Mouse (Mus musculus) cerebellum, postnatal 10 days (tissue): ENCODE data around the gene Slc9a5.

Source experiments
- DNase-seq, 2 experiments: peaks; one replicate each; pipeline ENCODE4 v3.0.0; 2021; ENCODE audit warnings: mixed read lengths in 2 of 2

The Slc9a5 gene

DNA sequence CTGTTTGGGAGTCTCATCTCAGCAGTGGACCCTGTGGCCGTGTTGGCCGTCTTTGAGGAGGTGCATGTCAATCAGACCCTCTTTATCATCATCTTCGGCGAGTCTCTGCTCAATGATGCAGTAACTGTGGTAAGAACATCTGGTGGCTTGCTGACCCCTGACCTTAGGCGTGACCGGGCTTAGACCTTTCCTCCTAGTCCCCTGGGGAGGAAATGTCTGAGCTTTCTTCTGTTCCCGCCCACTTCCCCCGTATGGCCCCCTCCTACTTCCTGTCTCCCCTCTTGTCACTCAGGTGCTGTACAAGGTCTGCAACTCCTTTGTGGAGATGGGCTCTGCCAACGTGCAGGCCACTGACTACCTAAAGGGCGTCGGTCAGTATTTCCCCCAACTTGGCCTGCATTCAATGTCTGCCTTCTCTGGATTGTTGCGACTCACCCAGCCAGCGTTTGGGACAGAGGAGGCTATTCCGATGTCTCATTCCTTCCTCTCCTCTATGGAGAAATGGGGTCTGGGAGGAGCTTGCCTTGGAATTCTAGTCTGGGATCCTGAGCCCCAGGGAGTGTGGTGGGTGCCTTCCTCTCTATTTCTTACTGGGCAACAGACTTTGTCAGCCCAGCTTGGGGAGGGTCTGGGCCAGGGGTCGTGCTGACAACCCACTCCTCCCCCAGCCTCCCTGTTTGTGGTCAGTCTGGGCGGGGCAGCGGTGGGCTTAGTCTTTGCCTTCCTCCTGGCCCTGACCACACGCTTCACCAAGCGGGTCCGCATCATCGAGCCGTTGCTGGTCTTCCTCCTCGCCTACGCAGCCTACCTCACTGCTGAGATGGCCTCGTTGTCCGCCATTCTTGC, 6.8 kb downstream of the Slc9a5 start:
- DNase-seq: no peak

DNA sequence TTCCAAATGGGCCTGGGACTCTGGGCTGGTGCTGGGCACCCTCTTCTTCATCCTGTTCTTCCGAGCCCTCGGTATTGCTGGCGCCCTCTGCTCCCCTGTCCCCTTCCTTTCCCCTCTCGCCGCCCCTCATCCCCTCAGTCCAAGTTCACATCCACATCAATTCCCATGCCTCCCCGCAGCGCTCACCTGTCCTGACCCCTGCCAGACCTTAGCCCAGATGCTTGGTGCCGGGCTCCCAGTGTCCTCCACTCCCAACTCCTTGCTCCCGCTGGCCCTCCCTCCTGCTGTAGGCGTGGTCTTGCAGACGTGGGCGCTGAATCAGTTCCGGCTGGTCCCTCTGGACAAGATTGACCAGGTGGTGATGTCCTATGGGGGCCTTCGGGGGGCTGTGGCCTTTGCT, 8.0 kb downstream of the Slc9a5 start:
- no peak for DNase-seq

- DNase-seq: no peak
These were observed 10.6 kb downstream of the Slc9a5 start for GRCm38 (mm10) chr8:105359208-105359607.

DNA sequence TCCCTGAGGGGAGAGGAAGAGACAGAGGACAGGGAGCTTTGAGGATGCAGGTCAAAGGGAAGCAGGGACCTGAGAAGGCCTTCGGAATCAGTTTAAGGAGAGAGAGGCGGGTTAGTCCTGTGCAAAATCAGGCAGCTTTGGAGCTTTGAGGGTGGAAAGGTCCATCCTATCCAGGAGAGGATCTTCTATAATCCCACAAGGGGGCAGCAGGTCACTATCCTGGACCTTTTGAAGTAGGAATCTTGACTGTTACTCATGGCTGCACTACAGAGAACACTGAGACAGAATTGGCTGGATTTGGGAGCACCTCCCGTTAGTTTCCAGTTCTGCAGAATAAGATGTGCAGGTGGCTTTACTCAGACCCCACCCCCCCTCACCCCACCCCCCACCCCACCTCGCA, 11.0 kb downstream of the Slc9a5 start:
- peak; percentile 69 to 70 for DNase-seq

- peak; percentile 49 to 56 for DNase-seq
These were observed 13.4 kb downstream of the Slc9a5 start for GRCm38 (mm10) chr8:105361751-105362702.

GRCm38 (mm10) chr8:105367107-105367506, 18.5 kb downstream of the Slc9a5 start:
- peak; percentile 54 to 66 for DNase-seq

DNA sequence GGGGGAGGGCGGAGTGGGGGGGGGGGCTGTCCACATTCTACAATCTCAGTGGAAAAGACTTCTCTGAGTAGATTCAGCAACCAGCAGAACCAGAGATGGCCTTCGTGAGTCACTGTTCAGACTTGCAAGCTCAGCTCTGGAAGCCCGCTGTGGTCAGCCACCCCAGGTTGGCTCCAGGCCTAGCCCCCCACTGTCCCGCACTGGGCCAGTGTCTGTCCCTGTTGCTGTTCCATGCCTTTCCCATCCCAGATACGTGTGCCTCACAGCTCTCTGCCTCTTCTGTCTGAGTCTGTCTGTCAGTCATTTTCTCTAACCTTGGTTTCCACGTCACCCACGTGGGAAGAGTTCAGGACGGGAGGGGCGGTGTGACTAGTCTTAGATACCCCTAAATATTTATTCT, 23.8 kb downstream of the Slc9a5 start:
- peak; percentile 56 to 64 for DNase-seq

DNA sequence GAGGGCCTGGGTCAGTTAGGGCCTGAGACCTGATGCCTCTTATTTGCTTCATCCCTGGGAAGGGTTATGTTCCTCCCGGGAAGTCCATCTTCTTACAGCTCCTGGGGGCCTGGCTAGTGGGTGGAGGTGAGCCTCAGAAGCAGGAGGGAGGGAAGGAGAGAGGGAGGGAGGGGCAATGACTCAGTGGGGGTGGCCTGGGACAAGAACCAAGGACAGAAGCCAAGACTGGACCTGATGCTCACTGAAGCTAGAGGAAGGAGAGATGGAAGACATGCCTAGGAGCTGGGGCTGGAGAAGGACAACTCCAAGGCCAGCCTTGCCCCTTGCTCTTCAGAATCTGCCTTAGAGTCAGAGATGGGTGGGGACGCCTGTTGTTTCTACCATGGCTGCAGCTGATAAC, 24.4 kb downstream of the Slc9a5 start, which contains the start of gene Plekhg4:
Gene Plekhg4 (plus strand): TSS at position 243 of the 400 bp plus-strand sequence.
- DNase-seq: peak in 1 of 2 experiments; percentile 42

DNA sequence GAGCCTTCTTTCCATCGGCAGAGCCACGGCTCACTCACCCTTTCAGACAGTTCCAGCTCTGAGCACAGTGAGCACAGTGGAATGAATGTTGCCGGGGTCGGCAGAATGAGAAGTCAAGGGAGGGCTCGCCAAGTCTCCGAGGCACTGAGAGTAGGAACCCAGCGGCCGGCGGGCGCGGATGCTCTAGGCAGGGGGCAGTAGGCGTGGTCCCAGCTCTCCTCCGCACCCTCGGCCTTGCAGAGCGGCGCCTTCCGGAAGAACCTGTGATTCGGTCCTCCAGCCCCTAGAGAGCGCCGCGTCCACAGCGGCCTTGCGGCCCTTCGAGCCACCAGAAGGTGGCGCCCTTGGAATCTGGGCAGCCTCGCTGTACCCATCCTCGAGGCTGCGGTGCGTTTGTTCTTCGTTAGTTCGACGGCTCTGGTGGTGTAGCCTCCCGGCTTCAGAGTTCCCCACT, 25.9 kb downstream of the Slc9a5 start:
- DNase-seq: peak; percentile 61 to 65

DNA sequence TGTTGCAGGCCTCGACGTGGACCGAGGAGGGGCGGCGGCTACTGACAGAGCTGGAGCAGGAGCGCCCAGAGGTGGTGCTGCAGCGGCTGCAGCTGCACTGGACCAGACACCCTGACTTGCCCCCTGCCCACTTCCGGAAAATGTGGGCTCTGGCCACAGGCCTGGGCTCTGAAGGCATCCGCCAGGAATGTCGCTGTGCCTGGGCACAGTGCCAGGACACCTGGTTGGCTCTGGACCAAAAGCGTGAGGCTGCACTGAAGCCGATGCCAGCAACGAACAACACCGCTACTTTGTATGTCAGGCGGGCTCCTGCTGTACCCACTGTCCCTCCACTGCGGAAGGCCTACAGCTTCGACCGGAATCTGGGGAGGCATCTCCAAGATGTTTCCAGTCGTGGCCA, 30.0 kb downstream of the Slc9a5 start:
- peak; percentile 88 to 93 for DNase-seq

- peak in 1 of 2 experiments; percentile 32 for DNase-seq
These were observed 31.7 kb downstream of the Slc9a5 start for GRCm38 (mm10) chr8:105380308-105380707.

GRCm38 (mm10) chr8:105384070-105384469, 35.4 kb downstream of the Slc9a5 start:
- no peak for DNase-seq

DNA sequence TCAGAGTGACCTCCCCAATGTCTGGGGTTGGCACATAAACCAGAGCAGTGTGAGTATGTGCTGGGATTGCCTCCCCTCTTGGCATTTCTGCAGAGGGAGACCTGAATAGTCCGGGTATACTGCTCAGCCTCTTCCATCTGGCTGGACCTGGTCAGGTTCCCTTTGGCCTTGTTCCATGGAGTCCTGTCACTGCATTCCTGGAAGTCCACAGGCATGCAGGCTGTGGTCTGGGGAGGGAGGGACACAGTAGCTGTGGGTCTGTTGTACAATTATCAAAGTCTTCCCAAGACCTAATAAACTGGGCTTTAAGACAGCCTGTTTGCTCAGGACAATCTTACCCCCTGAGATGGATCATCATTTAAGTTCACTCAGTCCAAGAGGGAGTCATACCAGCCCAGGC, 38.5 kb downstream of the Slc9a5 start:
- DNase-seq: peak in 1 of 2 experiments; percentile 41

DNA sequence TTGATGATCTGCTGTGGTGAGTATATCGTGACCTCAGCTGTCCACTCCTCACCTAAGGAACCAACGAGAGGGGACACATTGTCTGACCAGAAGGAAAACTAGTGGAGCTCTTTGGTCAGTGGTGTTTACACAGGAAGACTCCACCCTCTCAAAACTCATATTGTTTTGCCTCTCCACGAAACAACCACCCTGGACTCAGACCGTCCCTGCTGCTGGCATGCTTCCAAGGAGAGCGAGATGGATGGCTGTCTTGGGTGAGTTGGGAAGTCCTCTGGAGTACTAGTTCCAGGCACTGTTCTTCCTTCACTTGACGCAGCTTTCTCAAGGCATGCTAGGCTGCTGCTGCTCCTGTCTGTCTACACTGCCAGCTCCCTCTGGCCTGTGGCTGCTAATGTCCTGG, 40.5 kb downstream of the Slc9a5 start:
- DNase-seq: no peak

- DNase-seq: no peak
These were observed 44.6 kb downstream of the Slc9a5 start for GRCm38 (mm10) chr8:105393089-105393787.

DNA sequence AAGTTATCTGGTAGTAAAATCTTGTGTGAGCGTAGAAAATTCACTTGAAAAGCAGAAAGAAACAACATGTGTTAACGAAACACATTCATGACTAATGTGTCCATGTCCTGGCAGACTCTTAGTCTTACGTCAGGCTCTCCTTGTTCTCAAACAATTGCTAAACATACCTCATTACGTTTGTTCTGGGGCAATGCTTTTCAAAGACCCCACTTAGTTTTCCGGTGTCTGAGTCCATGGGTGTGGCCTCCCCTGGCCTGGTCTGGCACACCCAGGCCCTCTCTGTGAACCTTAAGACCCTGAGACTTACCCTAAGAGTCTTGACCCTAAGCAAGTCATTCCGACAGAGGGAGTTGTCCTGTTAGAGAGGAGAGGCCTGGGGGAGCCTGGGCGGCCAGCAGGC, 45.3 kb downstream of the Slc9a5 start:
- no peak for DNase-seq

GRCm38 (mm10) chr8:105397747-105398146, 49.1 kb downstream of the Slc9a5 start:
- peak; percentile 63 to 69 for DNase-seq

DNA sequence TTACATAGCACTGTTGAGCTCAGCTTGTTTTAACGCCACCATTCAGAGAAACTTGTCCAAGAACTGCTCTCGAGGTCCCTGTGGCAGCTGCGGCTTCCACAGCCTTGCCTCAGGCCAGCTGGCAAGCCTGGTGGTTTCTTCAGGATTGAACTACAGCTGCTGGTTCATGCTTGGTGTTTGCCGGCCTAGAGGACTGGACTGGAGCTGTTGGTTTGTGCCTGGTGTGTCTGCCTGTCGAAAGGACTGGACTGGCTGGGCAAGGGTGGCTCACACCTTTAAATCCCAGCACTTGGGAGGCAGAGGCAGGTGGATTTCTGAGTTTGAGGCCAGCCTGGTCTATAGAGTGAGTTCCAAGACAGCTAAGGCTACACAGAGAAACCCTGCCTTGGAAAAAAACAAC, 51.4 kb downstream of the Slc9a5 start:
- DNase-seq: no peak

DNA sequence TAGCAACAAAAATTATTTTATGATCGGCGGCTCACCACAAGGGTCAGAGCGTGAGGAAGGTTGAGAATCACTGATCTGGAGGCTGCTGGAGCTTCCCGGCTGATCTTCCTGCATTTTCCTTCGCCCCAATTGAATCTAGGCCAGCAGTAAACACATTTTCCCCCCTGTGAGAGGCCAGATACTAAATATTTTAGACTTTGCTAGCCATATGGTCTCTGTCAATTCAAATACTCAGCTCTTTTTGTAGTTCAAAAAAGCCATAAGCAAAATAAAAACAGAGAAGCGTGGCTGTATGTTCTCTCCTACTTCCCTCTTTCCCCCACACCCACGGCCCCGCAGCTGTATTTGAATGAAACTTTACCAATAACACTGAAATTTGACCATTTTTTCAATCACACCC, 54.8 kb downstream of the Slc9a5 start:
- no peak for DNase-seq

DNA sequence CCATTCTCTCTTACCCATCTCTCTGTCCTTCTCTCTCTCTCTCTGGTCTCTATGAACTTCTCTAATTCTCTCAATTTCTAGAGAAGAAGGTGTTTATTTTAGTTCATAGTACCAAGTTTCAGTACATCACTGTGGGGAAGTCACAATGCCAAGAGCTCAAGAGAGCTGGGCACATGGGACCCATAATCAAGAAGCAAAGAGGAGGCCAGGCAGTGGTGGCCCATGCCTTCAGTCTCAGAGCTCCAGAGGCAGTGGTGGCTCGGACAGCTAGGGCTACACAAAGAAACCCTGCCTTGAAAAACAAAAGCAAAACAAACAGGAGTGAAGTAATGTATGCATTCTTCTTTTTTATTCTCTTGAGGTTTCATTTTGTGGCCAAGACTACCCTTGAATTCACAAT, 55.9 kb downstream of the Slc9a5 start:
- DNase-seq: no peak

- DNase-seq: no peak
These were observed 57.8 kb downstream of the Slc9a5 start for GRCm38 (mm10) chr8:105406416-105406815.

GRCm38 (mm10) chr8:105408331-105408730, 59.7 kb downstream of the Slc9a5 start:
- no peak for DNase-seq

DNA sequence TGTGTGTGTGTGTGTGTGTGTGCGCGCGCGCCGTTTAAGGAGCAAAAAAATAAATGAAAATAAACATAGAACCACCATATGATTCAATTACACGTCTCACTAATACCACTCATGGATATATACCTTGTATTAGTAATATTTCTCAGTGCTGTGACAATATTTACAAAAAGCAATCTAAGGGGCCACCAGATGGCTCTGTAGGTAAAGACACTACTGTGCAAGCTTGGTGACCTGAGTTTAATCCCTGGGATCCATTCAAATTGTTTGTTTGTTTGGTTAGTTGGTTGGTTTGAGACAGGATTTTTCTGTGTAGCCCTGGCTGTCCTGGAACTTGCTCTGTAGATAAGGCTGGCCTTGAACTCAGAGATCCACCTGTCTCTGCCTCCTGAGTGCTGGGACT, 61.3 kb downstream of the Slc9a5 start:
- peak in 1 of 2 experiments; percentile 23 for DNase-seq
